Mouse (Mus musculus): Measurements from ENCODE around the gene Pabpc1l.

Gene Pabpc1l

DNA sequence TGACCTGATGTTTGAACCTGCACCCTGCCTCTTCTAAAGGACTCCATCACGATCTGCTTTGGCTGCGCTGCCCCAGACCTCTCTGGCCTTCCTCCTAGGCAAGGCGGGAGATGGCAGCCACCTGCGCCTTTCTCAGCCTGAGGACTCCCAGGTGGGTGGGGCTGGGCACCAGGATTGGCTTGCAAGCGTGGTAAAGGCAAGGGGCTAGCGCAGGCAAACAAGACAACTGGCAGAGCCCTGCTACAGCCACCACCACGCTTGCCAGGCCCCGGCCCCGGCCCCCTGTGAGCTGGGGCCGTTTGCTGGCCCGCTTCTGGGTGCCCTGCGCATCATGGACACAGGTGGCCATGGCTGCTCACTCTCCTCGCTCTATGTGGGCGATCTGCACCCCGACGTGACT, at the start of gene Pabpc1l:
Gene Pabpc1l (plus strand): TSS at position 301 of the 400 bp plus-strand sequence.
- DNase-seq (ENCODE audit: low spot score), result no peak

DNA sequence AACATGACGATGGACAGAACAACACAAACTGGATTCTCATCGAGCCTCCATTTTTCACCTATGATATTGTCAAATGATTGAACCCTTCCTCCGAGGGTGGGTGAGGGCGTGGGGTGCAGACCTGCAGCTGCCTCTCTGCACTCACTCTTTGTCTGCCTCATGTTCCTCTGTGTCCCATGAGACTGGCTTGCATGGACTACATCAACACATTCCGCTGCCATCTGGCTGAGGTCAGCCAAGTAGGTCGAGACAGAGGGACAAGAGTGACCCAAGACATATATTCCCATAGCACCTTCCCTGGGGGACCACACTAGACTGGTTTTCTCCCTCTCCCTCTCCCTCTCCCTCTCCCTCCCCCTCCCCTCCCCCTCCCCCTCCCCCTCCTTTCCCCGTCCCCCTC, 48.8 kb upstream of the Pabpc1l start:
- no peak for DNase-seq (ENCODE audit: low spot score)

DNA sequence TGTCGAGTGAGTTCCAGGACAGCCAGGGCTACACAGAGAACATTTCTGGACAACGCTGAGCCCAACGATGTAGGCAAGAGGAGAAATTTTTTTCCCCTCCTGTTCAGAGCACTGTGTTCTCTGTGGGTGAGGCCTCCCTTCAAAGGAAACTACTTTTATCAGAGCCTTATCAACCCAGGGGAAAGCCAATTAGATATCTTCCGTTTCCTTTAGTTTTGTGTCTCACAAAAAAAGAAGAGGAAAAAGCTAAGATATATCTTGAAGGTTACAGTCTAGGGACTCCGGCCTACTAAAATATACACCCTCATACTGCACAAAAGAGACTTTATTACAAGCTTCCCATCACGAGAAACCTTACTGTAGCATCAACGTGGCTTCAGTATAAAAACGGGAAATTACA, 38.0 kb upstream of the Pabpc1l start:
- no peak for DNase-seq (ENCODE audit: low spot score)

DNA sequence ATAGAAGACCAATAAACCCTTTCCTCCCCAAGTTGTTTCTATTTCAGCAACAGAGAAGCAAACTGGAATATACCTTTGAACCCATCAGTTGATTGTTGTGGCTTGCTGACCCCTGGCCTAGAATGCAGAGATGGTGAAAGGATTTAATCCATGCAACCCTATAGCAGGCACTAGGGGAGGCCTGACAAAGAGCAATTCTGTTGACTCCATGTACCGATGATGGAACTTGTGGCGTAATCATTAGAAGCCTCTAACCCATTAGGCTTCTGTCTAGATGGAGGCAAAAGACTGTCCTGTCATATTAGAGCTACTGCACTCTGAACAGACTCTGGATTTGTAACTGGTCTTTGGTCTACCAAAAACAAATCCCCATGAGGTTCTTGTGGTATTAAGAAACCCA, 32.4 kb upstream of the Pabpc1l start:
- no peak for DNase-seq (ENCODE audit: low spot score)

DNA sequence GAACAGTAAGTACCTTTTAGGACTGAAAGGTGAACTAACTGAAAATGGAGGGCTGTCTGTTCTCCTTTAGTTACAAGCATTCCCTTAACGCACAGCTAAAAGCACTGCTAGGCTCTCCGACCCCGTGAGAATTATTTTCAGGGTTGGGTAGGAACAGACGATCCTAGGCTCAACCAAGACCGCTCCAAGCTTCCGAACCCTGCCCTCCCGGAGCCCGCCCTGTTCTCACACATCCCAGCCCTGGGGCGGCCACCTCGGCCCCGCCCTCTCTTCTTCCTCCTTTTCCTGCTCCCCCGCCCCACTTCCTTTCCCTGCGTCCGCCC, 30.6 kb upstream of the Pabpc1l start, which contains the start of gene Ywhab:
Gene Ywhab (plus strand): TSS at position 307 of the 323 bp plus-strand sequence.
- DNase-seq (ENCODE audit: low spot score), result no peak

DNA sequence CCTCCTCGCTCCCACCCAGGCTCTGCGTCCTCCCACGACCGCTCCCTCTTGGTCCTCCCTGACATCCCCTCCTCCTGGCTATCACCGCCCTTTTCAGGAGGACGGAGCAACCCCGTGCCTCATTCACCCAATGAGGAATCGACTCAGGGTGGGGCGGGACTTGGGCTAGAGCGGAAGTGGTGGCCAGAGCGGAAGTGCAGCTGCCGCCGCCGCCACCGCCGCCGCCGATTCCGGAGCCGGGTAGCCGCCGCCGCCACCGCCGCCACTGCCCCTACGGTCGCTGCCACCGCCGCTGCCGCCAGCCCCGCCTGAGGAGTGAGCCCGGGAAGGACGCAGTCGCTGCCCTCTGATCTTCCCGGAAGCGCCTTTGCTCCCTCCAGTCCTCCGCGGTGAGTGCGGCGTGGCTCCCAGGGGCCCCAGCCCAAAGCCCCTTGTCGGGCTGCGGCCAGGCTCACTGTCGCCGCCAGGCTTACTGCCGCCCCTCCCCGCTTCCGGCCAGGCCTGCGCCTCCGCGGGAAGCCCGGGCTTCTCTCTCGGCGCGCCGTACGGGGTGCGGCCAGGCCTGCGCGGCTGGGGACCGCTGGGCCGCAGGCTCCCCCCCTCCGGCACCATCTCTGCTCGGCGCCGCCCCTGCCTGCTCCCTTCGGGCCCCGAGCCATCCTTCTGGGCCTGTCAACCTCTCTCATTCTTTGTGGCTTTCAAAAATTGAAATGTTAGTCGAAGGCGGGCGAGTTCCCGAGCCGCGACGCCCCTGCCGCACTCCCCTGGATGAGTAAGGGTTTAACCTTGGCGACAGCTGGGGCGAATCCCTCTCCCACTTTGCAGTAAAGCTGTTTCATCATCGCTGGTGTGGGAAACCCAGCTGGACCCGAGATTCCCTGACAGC, 30.0 kb upstream of the Pabpc1l start:
- DNase-seq (ENCODE audit: low spot score), result peak; percentile 99

DNA sequence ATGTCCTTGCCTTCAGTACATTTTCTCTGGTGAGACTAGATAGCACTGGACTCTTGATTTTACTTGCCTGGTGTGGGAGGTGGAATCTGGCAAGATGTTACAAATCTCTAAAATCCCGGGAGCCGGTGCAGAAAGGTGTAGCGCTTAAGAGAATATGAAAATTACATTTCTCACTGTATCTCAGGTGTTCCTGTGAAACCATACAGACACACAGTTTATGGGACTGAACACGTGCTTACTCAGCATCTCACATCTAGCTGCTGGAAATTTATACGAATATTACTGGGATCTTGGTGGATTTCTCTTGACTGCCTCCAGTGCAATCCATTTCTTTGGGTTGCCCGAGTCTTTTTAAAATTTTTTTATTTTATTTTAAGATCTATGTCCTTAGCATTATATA, 29.0 kb upstream of the Pabpc1l start:
- DNase-seq (ENCODE audit: low spot score), result no peak

DNA sequence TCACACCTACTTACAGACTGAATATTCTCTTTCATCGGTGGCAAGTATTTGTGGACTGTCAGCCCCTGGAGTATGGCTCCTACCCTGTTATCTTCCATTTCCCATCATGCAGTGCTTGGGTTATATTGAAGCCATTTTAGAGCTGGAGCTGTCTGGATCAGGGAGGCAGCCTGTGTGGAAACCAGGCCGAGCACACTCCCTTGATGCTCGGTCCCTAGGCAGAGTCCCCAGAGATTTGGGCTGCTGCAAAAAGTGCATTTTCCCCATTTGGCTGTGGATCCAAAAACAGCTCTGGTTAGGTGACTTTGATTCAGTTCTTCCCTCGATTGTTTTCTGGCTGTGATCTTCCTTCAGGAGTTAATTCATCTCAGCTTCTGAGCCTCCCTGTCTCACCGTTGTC, 28.4 kb upstream of the Pabpc1l start:
- DNase-seq (ENCODE audit: low spot score), result no peak

DNA sequence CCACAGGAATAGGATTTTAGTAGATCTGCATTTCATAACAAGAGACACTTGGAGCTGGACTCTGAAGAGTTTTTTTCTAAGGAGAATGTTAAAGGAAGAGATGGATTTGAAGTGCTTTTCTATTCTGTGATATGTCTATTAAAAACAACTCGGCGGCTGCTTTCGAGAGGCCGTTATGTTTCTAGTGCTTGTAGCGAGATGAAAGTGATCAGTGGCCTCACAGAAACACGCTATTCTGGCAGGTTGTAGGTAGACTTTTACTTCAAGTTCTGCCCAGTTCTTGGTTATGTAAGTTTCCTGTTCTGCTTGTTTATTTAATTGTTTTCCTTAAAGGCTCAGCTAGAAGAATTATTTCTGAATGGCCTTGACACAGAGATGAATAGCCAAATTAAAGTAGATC, 26.3 kb upstream of the Pabpc1l start:
- DNase-seq (ENCODE audit: low spot score), result no peak

DNA sequence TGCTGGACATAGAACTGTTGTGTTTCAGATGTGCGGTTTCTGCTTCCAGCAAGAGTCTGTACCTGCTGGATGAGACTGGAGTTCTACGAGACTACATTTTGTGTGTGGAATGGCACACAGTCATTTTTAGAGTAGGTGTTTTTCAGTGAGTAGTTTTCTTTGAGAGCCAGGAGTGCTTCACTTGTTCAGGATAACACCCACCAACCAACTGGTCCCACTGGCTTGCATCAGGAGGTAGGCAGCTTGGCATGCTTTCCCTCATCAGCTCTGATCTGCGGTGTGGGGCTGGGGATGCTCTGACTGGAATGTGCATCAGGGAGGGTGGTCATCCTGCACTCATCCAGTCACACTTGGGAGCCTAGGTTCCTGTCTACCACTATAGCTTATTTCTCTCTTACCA, 22.6 kb upstream of the Pabpc1l start:
- DNase-seq (ENCODE audit: low spot score), result no peak

DNA sequence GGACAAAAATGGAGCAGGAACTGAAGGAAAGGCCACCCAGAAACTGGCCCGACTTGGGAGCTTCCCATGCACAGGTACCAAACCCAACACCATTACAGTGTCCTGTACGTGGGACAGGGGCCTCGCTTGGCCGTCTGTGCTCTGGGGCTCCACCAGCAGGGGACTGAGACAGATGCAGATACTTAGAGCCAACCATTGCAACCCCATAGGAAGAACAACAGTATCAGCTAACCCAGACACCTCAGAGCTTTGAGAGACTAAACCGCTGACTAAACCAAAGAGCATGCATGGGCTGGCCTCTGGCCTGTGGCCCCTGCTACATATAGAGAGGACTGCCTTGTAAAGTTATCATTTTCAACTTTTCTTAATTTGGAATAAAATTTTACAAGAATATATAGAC, 20.7 kb upstream of the Pabpc1l start:
- no peak for DNase-seq (ENCODE audit: low spot score)

DNA sequence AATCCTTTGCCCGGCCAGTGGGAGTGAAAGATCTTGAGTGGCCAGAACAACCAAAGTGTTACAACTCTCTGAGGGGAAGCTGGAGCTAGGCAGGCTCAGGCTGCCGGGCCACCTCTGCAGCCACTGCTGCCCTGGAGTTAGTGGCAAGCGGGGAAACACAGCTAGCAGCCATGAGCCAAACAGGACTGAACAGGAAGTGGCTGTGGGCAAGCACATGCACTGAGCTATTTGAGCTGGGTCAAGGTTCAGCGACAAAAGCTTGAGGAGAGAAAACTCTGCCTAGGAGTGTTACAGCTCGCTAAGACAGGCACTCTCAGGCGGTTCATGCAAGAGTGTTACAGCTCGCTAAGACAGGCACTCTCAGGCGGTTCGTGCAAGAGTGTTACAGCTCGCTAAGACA, 18.3 kb upstream of the Pabpc1l start:
- DNase-seq (ENCODE audit: low spot score), result peak; percentile 23

DNA sequence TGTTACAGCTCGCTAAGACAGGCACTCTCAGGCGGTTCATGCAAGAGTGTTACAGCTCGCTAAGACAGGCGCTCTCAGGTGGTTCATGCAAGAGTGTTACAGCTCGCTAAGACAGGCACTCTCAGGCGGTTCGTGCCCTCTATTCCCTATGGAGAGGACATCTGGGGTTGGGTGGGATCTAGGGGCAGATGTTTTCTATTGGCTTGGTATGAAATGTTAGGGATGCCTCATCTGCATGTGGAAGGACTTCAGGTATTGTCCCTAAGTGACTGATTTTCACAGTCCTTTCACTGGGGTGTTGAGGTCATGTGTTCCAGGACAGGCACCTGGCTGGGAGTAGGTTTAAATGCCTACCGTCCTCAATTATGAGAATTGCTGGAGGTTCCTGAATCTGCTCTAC, 17.7 kb upstream of the Pabpc1l start:
- no peak for DNase-seq (ENCODE audit: low spot score)

DNA sequence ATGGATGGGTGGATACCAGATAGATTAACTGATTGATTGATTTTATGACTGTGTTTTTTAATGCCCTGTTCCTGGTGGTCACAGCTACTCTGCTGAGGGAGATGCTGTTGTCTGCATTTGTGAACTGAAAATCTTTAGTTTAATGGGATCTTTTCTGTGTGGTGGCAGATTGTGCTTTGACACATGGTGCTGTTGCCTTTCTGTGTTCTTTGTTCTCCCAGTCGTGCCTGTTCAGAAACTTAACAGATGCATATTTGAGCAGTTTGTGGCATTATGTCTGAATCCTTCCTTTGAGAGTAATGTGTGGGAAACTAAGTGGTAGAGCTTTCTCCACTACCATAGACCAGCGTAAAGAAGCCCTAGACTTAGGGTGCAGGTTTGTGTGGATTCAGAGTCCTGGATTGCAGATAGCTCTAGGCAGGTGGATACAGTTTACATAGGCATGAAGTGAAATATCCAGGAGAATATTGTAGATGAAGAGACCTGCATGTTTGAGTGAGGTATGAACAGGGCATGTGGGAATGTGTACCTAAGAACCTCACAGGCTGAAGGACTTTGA, 17.2 kb upstream of the Pabpc1l start:
- no peak for DNase-seq (ENCODE audit: low spot score)

DNA sequence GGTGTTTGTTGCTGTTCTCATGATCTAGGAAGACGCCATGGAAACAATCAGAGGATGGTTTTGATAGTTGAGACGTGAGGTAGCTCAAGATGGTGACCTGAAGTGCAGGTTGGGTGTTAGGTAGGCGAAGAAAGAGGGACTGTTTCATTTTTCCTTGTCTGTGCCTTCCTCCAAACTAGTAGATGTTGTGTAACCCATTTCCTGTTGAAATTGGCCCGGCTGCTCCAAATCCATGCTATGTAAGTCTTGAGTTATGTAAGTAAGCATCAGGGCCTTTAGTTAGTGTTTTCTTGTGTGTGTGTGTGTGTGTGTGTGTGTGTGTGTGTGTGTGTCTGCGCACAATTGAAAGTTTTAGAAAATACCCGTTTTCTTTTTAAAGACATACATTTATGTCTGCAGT, 16.0 kb upstream of the Pabpc1l start:
- no peak for DNase-seq (ENCODE audit: low spot score)

DNA sequence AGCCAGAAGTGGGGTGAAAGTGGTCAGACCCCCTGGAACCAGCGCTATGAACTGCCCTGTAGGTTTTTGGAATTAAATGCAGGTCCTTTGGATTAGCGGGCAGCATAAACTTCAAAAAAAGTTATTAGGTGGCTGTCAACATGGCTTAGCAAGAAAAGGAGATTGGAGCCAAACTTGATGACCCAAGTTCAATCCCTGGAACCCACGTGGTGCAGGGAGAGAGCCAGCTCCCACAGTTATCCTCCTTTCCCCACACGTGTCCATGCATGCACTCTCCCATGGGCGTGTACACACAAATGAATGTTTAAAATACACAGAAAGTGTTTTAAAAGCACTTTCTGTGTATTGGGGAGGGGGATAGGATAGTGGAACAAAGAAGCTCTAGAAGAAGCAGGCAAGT, 14.8 kb upstream of the Pabpc1l start:
- no peak for DNase-seq (ENCODE audit: low spot score)

DNA sequence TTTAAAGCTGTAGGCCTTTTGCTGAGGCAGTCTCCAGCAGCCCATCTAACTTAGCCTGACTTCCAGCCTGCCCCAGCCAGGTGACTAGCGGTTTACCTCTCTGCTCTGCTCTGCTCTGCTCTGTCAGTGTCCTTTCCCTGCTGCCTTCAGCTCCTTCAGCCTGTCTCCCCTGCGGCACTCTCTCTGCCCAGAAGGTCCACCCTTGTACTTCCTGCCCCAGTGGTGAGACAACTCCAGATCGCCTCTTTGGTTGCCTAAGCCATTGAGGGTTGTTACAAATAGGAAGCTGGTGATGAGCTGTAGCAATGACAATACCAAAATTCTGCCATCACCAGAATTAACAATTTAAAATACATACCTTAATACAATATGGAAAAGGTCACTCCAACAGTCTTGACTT, 14.3 kb upstream of the Pabpc1l start:
- no peak for DNase-seq (ENCODE audit: low spot score)

DNA sequence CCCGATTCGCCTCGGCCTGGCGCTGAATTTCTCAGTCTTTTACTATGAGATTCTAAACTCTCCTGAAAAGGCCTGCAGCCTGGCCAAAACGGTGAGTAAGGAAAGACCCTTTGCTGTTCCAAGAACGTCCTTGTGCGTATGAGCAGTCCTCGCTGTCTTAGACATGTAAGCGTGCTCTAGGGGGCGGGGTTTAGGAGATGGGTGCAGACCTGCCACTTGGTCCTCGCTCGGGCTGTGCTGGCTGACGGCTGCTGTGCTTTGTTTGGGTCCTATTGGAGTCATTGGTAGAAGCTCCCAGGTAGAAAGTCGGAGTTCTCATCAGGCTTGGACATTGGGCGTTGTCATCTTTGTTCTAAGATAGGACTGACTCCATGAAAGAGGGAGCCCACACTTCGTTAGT, 9.9 kb upstream of the Pabpc1l start:
- no peak for DNase-seq (ENCODE audit: low spot score)

DNA sequence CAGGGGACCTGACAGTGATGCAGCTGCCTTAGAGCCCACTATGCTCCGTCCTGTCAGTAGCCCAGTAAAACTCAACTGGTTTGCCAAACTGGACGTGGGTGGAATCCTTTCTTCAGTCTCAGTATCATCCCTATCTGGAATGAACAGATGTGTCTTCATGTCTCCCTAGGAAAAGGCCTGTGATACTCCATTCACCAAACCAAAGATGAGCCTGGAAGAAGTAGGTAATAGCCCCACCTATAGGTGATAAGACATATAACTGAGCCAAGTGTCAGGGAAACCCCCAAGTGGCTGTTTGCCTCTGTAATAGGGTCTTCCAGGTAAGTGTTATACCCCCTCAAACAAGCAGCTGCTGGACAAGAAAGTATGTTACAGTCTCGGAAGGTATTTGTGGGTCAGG, 6.3 kb upstream of the Pabpc1l start:
- no peak for DNase-seq (ENCODE audit: low spot score)

DNA sequence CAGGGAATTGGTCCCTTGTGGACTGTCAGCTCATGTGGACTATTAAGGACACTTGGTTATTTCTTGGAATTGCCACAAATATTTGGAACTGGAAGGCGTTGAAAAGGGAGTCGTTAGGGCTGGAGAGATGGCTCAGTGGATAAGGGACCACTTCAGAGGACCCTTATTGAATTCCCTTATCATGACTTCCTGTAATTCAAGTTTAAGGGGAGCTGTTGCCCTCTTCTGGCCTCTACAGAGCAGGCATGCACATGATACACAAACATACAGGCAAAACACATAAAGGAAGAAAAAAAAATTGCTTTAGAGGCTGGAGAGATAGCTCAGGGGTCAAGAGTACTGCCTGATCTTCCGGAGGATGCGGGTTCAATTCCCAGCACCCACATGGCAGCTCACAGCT, 5.3 kb upstream of the Pabpc1l start:
- DNase-seq (ENCODE audit: low spot score), result no peak

DNA sequence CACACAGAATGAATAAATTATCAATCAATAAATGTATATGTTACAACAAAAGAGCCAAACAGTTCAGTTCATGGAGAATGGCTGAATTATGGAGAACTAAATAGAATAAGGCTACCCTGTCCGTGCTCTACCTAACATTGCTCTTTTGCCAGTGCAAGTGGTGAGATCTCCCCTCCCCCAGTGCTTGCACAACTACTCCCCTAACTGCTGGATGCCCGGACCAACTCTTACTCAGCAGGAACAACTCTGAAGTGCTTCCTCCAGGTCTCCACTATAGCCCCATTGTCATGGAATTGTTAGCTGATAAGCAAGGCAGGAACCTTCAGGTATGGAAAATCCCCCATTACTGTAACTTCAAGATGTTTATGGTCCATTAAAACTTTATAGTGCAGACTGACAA, 3.1 kb upstream of the Pabpc1l start:
- no peak for DNase-seq (ENCODE audit: low spot score)

DNA sequence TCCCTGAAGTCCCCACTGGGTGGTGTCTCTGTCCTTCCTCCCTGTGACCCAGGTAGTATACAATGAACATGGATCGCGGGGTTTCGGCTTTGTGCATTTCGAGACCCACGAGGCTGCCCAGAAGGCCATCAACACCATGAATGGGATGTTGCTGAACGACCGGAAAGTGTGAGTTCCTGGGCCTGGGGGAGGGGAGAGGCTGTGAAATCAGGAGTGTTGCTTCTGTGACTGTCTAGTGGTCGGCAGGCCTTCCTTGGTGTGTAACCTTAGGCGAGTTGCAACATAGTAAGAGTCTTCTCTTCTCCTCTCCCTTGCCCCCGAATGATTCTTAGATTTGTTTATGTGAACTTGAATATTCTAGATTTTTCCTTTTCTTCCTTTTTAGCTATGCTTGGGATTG, 5.9 kb downstream of the Pabpc1l start:
- DNase-seq (ENCODE audit: low spot score), result no peak

DNA sequence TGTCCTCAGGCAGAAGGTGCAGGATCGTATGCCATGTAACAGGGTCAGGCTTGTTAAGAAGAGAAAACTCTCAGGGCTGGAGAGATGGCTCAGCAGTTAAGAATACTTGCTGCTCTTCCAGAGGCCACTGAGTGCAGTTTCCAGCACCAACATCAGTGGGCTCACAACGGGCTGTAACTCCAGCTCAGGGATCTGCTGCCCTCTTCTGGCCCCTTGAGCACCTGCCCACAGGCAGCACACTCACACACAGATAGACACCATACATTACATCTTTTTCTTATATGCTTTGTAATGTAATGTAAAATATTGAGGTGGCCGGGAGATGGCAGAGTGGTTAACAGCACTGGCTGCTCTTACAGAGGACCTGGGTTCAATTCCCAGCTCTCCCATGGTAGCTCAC, 7.7 kb downstream of the Pabpc1l start:
- DNase-seq (ENCODE audit: low spot score), result no peak

DNA sequence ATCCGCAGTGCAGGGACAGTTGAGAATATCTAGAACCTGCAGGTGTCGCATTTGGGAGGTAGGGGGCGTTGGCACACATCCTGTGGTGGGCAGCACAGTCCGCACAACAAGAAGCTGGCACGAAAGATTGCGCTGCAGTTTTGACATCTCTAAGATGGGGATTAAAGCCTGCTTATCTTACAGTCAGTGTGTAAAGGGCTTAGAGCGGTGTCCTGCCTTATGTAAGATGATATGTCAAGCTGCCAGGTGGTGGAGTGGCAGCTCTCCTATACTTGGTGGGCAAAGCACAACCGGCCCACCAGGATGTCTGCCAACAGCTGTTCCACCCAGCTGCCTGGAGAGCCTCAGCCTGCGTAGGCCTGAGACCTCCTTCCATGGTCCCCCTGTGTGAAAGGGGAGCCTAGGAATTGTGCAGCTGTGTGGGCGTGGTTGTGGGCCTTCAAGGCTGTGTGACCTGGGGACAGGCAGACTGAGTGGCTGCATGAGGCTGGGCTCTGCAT, 11.3 kb downstream of the Pabpc1l start:
- no peak for DNase-seq (ENCODE audit: low spot score)
